Comparison of ENCODE assay signal across 15 mouse cellular contexts in the genomic region with DNA sequence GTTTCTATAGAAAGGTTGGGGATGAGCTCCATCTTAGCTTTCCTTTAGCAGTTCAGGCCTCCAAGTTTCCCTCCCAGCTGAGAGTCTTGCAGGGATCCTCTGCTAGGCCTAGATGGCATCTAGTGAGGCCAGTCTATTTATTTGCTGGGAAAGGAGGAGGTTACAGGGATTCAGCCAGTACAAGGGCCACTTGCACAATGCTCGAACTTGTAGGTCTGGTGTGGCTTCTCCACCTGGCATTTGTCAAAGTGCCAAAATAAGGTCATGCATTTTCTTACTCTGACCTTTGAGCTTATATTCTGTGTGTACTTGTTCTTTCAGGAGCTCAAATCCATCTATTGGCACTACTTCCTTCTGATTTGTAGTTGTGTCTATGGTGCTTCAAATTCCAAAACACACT. TPM values are rescaled to one million over a fixed set of nuclear protein-coding genes. Genes with fewer than 3 reads are reported as not detected.
"Had no signal": no experiment of that assay in that cellular context is flagged by ENCODE, and none has a peak within 500 bp of the region (broad histone marks: within the 10 kb centered on the region; RNA-seq: fewer than 3 reads in every experiment).

A gene (minus strand): TSS at position 110 of the 400 bp plus-strand sequence.

RNA-seq across cellular contexts. Expression of the gene that starts here (rescaled TPM):
- total RNA-seq: megakaryocyte, adult 5-6 weeks; megakaryocyte-erythroid progenitor cell, adult 5-6 weeks had no signal
- polyA plus RNA-seq: lung, embryonic 14.5 days; lung, embryonic 16.5 days; midbrain, embryonic 10.5 days; midbrain, embryonic 12.5 days; midbrain, embryonic 14.5 days; midbrain, embryonic 16.5 days; myocyte; neural tube, embryonic 11.5 days; neural tube, embryonic 13.5 days; neural tube, embryonic 15.5 days; spleen, adult 2 months; testis, adult 2 months; urinary bladder, adult 2 months had no signal
